In genomic region chr7:117097618-117098017, GRCm38 (mm10) we compare ENCODE assay signal across 20 mouse cellular contexts.
"Had no signal": no experiment of that assay in that cellular context is flagged by ENCODE, and none has a peak within 500 bp of the region (broad histone marks: within the 10 kb centered on the region; RNA-seq: fewer than 3 reads in every experiment).

No protein-coding gene starts in this region.

- DNase-seq: kidney, adult 18-20 months; kidney, postnatal 25 days; layer of hippocampus, postnatal 36 days; left cerebral cortex, postnatal 4 days; lung, adult 18-20 months; lung, postnatal 10 days; lung, postnatal 4 days; midbrain, embryonic 14.5 days; right cerebral cortex, adult 18-20 months; right cerebral cortex, postnatal 14 days; right cerebral cortex, postnatal 4 days; thymus, adult 2 months; thymus, postnatal 14 days; thymus, postnatal 4 days had no signal

- H3K4me1 ChIP-seq: limb, embryonic 12.5 days; limb, embryonic 15.5 days; lung, embryonic 15.5 days had no signal

- H3K36me3 ChIP-seq: limb, embryonic 12.5 days; limb, embryonic 15.5 days; lung, embryonic 15.5 days had no signal

- H3K9me3 ChIP-seq: limb, embryonic 12.5 days; limb, embryonic 15.5 days; lung, embryonic 15.5 days had no signal

- H3K27me3 ChIP-seq: limb, embryonic 12.5 days; limb, embryonic 15.5 days; lung, embryonic 15.5 days had no signal

- H3K9ac ChIP-seq: limb, embryonic 12.5 days; limb, embryonic 15.5 days; liver, embryonic 14.5 days; lung, embryonic 15.5 days had no signal

- H3K27ac ChIP-seq: kidney, postnatal 0 days; limb, embryonic 12.5 days; limb, embryonic 15.5 days; liver, embryonic 14.5 days; lung, embryonic 15.5 days had no signal

- H3K4me2 ChIP-seq: limb, embryonic 12.5 days; limb, embryonic 15.5 days; lung, embryonic 15.5 days; midbrain, embryonic 11.5 days had no signal

- H3K4me3 ChIP-seq: limb, embryonic 12.5 days; limb, embryonic 15.5 days; lung, embryonic 15.5 days had no signal
